ENCODE assay signal across 8 mouse cellular contexts in genomic region chr15:98830736-98831683, GRCm38 (mm10). TPM values are rescaled to one million over a fixed set of nuclear protein-coding genes. Genes with fewer than 3 reads are reported as not detected.
DNase-seq lines count a peak whose midpoint lies in the region; ATAC-seq and TF ChIP-seq lines count a peak whose summit lies in the region.

TSS of gene Prkag1 (minus strand) at chr15:98831521.

- peak within 1 kb of the TSS; percentile 68 for H3ac ChIP-seq in C2C12 (ENCODE audit: control insufficient read depth, insufficient read length, low read depth)
- H3ac ChIP-seq in myocyte (ENCODE audit: control insufficient read depth, insufficient read length): peak within 1 kb of the TSS; percentile 7

- peaks cover 5% of the 10 kb centered on the region; the same call in 1 of the 2 replicates for H3K9me3 ChIP-seq in erythroblast, embryonic 14.5 days (ENCODE audit: control insufficient read depth, low read length)
- no peaks in the 10 kb centered on the region for H3K9me3 ChIP-seq in heart, embryonic 11.5 days (replicated peaks; ENCODE audit: control insufficient read depth, low read length)
- H3K9me3 ChIP-seq in kidney, embryonic 16.5 days (ENCODE audit: low read length): no peaks in the 10 kb centered on the region

- ATAC-seq in heart, embryonic 11.5 days (replicated peaks; ENCODE audit: insufficient number of reproducible peaks, low FRiP score, low TSS enrichment): peak; percentile 92
- peak; percentile 97 for ATAC-seq in kidney, embryonic 16.5 days (ENCODE audit: low FRiP score, low TSS enrichment)

- H3K4me3 ChIP-seq in C2C12 (ENCODE audit: insufficient read depth, poor library complexity, severe bottlenecking): peak within 1 kb of the TSS; percentile 99
- peak within 1 kb of the TSS; percentile 78 for H3K4me3 ChIP-seq in erythroblast, embryonic 14.5 days (replicated peaks)
- peak within 1 kb of the TSS; percentile 90 for H3K4me3 ChIP-seq in heart, embryonic 11.5 days (ENCODE audit: low read depth, low read length)
- peak within 1 kb of the TSS; percentile 90 for H3K4me3 ChIP-seq in kidney, embryonic 16.5 days (ENCODE audit: low read length)
- peak within 1 kb of the TSS; percentile 83 for H3K4me3 ChIP-seq in liver, adult 2 months (ENCODE audit: insufficient read depth, low read depth, low read length)
- H3K4me3 ChIP-seq in myocyte: peak within 1 kb of the TSS; percentile 83

- peaks cover 88% of the 10 kb centered on the region for H3K4me1 ChIP-seq in erythroblast, embryonic 14.5 days (ENCODE audit: control insufficient read depth)
- H3K4me1 ChIP-seq in heart, embryonic 11.5 days (ENCODE audit: control insufficient read depth, insufficient read depth, low read length): peaks cover 40% of the 10 kb centered on the region
- peaks cover 26% of the 10 kb centered on the region for H3K4me1 ChIP-seq in kidney, embryonic 16.5 days (ENCODE audit: insufficient read depth, low read length)
- no peaks in the 10 kb centered on the region; the same call in 1 of the 2 replicates for H3K4me1 ChIP-seq in liver, adult 2 months (ENCODE audit: control insufficient read depth, insufficient read depth, low read length)

- H3K27ac ChIP-seq in heart, embryonic 11.5 days (ENCODE audit: low read depth, low read length): peak within 1 kb of the TSS; percentile 99
- peak within 1 kb of the TSS; percentile 94 for H3K27ac ChIP-seq in kidney, embryonic 16.5 days (ENCODE audit: low read length)
- H3K27ac ChIP-seq in liver, adult 2 months (replicated peaks; ENCODE audit: insufficient read depth, low read depth, low read length): peak within 1 kb of the TSS; percentile 75

- H3K79me2 ChIP-seq in C2C12 (ENCODE audit: control insufficient read depth, insufficient read depth): peaks cover 51% of the 10 kb centered on the region
- H3K79me2 ChIP-seq in liver, adult 2 months (ENCODE audit: control insufficient read depth, insufficient read depth, low read length): peaks cover 16% of the 10 kb centered on the region; the same call in 1 of the 2 replicates
- H3K79me2 ChIP-seq in myocyte (ENCODE audit: control insufficient read depth, insufficient read depth): peaks cover 44% of the 10 kb centered on the region

- TF ChIP-seq CTCF in C2C12 (IDR thresholded peaks at IDR 0.05; ENCODE audit: control insufficient read depth, insufficient read depth, insufficient read length): peak; percentile 92
- TF ChIP-seq CTCF in brain, embryonic 14.5 days (IDR thresholded peaks at IDR 0.05; ENCODE audit: borderline replicate concordance, extremely low read depth, insufficient read depth, insufficient read length): peak; percentile 56; the same call in 1 of the 2 replicates
- TF ChIP-seq CTCF in liver, adult 2 months (IDR thresholded peaks at IDR 0.05; ENCODE audit: low read depth, low read length): peak; percentile 39

- H3K4me2 ChIP-seq in heart, embryonic 11.5 days: peak within 1 kb of the TSS; percentile 70
- H3K4me2 ChIP-seq in kidney, embryonic 16.5 days (replicated peaks; ENCODE audit: low read depth, low read length): peak within 1 kb of the TSS; percentile 70
- peak within 1 kb of the TSS; percentile 98 for H3K4me2 ChIP-seq in myocyte (ENCODE audit: low read depth)

- H3K27me3 ChIP-seq in C2C12 (ENCODE audit: control insufficient read depth, insufficient read depth, insufficient read length): no peaks in the 10 kb centered on the region
- no peaks in the 10 kb centered on the region for H3K27me3 ChIP-seq in erythroblast, embryonic 14.5 days (ENCODE audit: control insufficient read depth)
- no peaks in the 10 kb centered on the region for H3K27me3 ChIP-seq in heart, embryonic 11.5 days (ENCODE audit: control insufficient read depth, insufficient read depth, low read length)
- no peaks in the 10 kb centered on the region for H3K27me3 ChIP-seq in kidney, embryonic 16.5 days (ENCODE audit: insufficient read depth, low read length)
- H3K27me3 ChIP-seq in liver, adult 2 months (ENCODE audit: control insufficient read depth, insufficient read depth, low read length): no peaks in the 10 kb centered on the region
- no peaks in the 10 kb centered on the region for H3K27me3 ChIP-seq in myocyte (ENCODE audit: control insufficient read depth, insufficient read depth, insufficient read length)
- H3K27me3 ChIP-seq in splenic B cell, adult 2 months (ENCODE audit: control insufficient read depth, insufficient read depth, low read length, poor library complexity, severe bottlenecking): no peaks in the 10 kb centered on the region

- H3K36me3 ChIP-seq in C2C12 (ENCODE audit: control insufficient read depth, insufficient read depth) (peaks cover 40% of the 10 kb centered on the region), myocyte (ENCODE audit: control insufficient read depth, insufficient read depth) (peaks cover 20% of the 10 kb centered on the region)
- H3K36me3 ChIP-seq in erythroblast, embryonic 14.5 days (ENCODE audit: control insufficient read depth): peaks cover 75% of the 10 kb centered on the region
- H3K36me3 ChIP-seq in heart, embryonic 11.5 days (ENCODE audit: control insufficient read depth, insufficient read depth, low read length): peaks cover 27% of the 10 kb centered on the region
- peaks cover 34% of the 10 kb centered on the region for H3K36me3 ChIP-seq in kidney, embryonic 16.5 days (ENCODE audit: insufficient read depth, low read length)
- peaks cover 14% of the 10 kb centered on the region for H3K36me3 ChIP-seq in liver, adult 2 months (ENCODE audit: control insufficient read depth, insufficient read depth, low read length)
- H3K36me3 ChIP-seq in splenic B cell, adult 2 months (ENCODE audit: control insufficient read depth, insufficient read depth, low read length, poor library complexity, severe bottlenecking): peaks cover 6% of the 10 kb centered on the region

- peaks cover 32% of the 10 kb centered on the region for H3K79me3 ChIP-seq in C2C12 (ENCODE audit: low read depth)

- peak; percentile 98 for DNase-seq in brain, embryonic 14.5 days (ENCODE audit: low read depth)
- peak; percentile 82 for DNase-seq in liver, adult 2 months (ENCODE audit: extremely low read depth, low read depth, low spot score)
- DNase-seq in splenic B cell, adult 2 months (ENCODE audit: low read depth, low spot score): peak; percentile 96

- H3K9ac ChIP-seq in heart, embryonic 11.5 days (ENCODE audit: low read depth, low read length): peak within 1 kb of the TSS; percentile 96
- H3K9ac ChIP-seq in kidney, embryonic 16.5 days (replicated peaks; ENCODE audit: low read length): peak within 1 kb of the TSS; percentile 93
- H3K9ac ChIP-seq in liver, adult 2 months (ENCODE audit: low read depth, low read length): peak within 1 kb of the TSS; percentile 83

- peak; percentile 41; the same call in 1 of the 2 replicates for TF ChIP-seq POLR2A in brain, embryonic 14.5 days (IDR thresholded peaks at IDR 0.05; ENCODE audit: borderline replicate concordance, extremely low read depth, insufficient read depth, insufficient read length, poor library complexity, severe bottlenecking)
- peak; percentile 47; the same call in 1 of the 2 replicates for TF ChIP-seq POLR2A in liver, adult 2 months (IDR thresholded peaks at IDR 0.05; ENCODE audit: extremely low read depth, insufficient read depth, low read length)
- peak; percentile 84 for TF ChIP-seq POLR2A in myocyte (IDR thresholded peaks at IDR 0.05; ENCODE audit: insufficient read length, low read depth)

- WGBS in heart, embryonic 11.5 days (ENCODE audit: insufficient replicate concordance): under 1% methylated on average over 61 of the region's 66 CpGs
- WGBS in kidney, embryonic 16.5 days: under 1% methylated on average over 63 of the region's 66 CpGs
- under 1% methylated on average over 61 of the region's 66 CpGs for WGBS in liver, adult 2 months

TF ChIP-seq in C2C12, 6 proteins besides CTCF, POLR2A, EP300 and RAD21:
- TF ChIP-seq FOSL1 (IDR thresholded peaks at IDR 0.05; ENCODE audit: insufficient read depth, low read length, poor library complexity, severe bottlenecking) (no peak), USF1 (IDR thresholded peaks at IDR 0.05; ENCODE audit: low read depth) (no peak), MAX (IDR thresholded peaks at IDR 0.05) (peak; percentile 73), MYOD1 (IDR thresholded peaks at IDR 0.05; ENCODE audit: control insufficient read depth, insufficient read length, low read depth) (no peak), MYOG (IDR thresholded peaks at IDR 0.05; ENCODE audit: control insufficient read depth, extremely low read depth, insufficient read length) (no peak), CEBPB (IDR thresholded peaks at IDR 0.05; ENCODE audit: low read depth) (peak; percentile 85)

TF ChIP-seq in myocyte, 11 proteins besides CTCF, POLR2A, EP300 and RAD21:
- TF ChIP-seq E2F4 (IDR thresholded peaks at IDR 0.05; ENCODE audit: insufficient read depth) (peak; percentile 58), REST (IDR thresholded peaks at IDR 0.05; ENCODE audit: insufficient read depth, insufficient read length) (peak; percentile 8), POLR2AphosphoS2 (IDR thresholded peaks at IDR 0.05; ENCODE audit: insufficient read length, low read depth) (peak; percentile 99), CEBPB (IDR thresholded peaks at IDR 0.05; ENCODE audit: insufficient read depth, poor library complexity, severe bottlenecking) (peak; percentile 76), MYOD1 (IDR thresholded peaks at IDR 0.05; ENCODE audit: control insufficient read depth in 1 of 3, insufficient read length in 2 of 3, low read depth in 2 of 3) (no peak), USF1 (IDR thresholded peaks at IDR 0.05; ENCODE audit: low read depth) (no peak), MYOG (IDR thresholded peaks at IDR 0.05; ENCODE audit: control insufficient read depth in 1 of 3, insufficient read depth in 1 of 3, insufficient read length in 2 of 3, low read depth in 2 of 3) (peak in 1 of 3 experiments; percentile 59)

RNA-seq across cellular contexts. Expression of gene Prkag1, which starts in this region (rescaled TPM):
- polyA plus RNA-seq in C2C12 (2012; fragmentation: generic; extraction: Trizol) (132 TPM), myocyte (2012; fragmentation: generic; extraction: Trizol) (99.7 TPM)
- polyA plus RNA-seq in brain, embryonic 14.5 days (2012; rRNA removed): 71.8 and 85.7 TPM in 2 replicates
- polyA plus RNA-seq in erythroblast, embryonic 14.5 days (2012): 54.6 and 55.9 TPM in 2 replicates
- 72.1 and 74.7 TPM in 2 replicates for polyA plus RNA-seq in heart, embryonic 11.5 days (2014; fragmentation: Nextera tagmentation; extraction: Ambion mirVana)
- polyA plus RNA-seq in kidney, embryonic 16.5 days (2015; fragmentation: Nextera tagmentation; extraction: Ambion mirVana): 103 and 119 TPM in 2 replicates
- 40.1 and 41.4 TPM in 2 replicates for total RNA-seq in liver, adult 2 months (2014; rRNA removed)
- 35.6 and 37.7 TPM in 2 replicates for polyA plus RNA-seq in liver, adult 2 months (2012; rRNA removed)

Comparison
In these comparisons a context has a peak if more than half of its experiments do, and no peak if none do; other contexts are left out.
1. Peak in every context shown above with its lines: DNase-seq, ATAC-seq, H3K4me3 ChIP-seq and H3K27ac ChIP-seq.
2. CTCF ChIP-seq: peak in every context shown above with its lines; median percentile 92 in C2C12; 56 in brain, embryonic 14.5 days; 39 in liver, adult 2 months.